Mouse (Mus musculus) stomach, embryonic 15.5 days (tissue): Measurements from ENCODE around the gene Dlx1. TPM values are rescaled to one million over a fixed set of nuclear protein-coding genes. Genes with fewer than 3 reads are reported as not detected.

Experiments used
- ATAC-seq: fragments of 200-750 bp; cut with Nextera tagmentation; 2 replicates; pipeline ENCODE4 v1.8.0; 2017; ENCODE audit warnings: low read depth, moderate number of reproducible peaks, moderate TSS enrichment; ENCODE audit not compliant: insufficient read depth, low FRiP score
- H3K27ac ChIP-seq: fragments of 300-500 bp; sonication (generic); 2 replicates; pipeline ENCODE4 v1.5.1; 2015; ENCODE audit warnings: mild to moderate bottlenecking, inconsistent platforms
- H3K27me3 ChIP-seq: fragments of 300-500 bp; sonication (generic); replicated peaks from 2 replicates; pipeline ENCODE4 v1.6.1; 2015; ENCODE audit warnings: inconsistent platforms
- H3K36me3 ChIP-seq: fragments of 300-500 bp; sonication (generic); 2 replicates; pipeline ENCODE4 v1.6.1; 2015; ENCODE audit warnings: inconsistent platforms
- H3K4me1 ChIP-seq: fragments of 300-500 bp; sonication (generic); 2 replicates; pipeline ENCODE4 v1.6.1; 2015; ENCODE audit warnings: inconsistent platforms
- H3K4me2 ChIP-seq: fragments of 300-500 bp; sonication (generic); 2 replicates; pipeline ENCODE4 v1.6.1; 2015; ENCODE audit warnings: mild to moderate bottlenecking, inconsistent platforms
- H3K4me3 ChIP-seq: fragments of 300-500 bp; sonication (generic); replicated peaks from 2 replicates; pipeline ENCODE4 v1.5.1; 2015; ENCODE audit warnings: inconsistent platforms
- H3K9ac ChIP-seq: fragments of 300-500 bp; sonication (generic); 2 replicates; pipeline ENCODE4 v1.6.1; 2015; ENCODE audit warnings: inconsistent platforms
- H3K9me3 ChIP-seq: fragments of 300-500 bp; sonication (generic); 2 replicates; pipeline ENCODE4 v1.6.1; 2016; ENCODE audit warnings: inconsistent platforms
- WGBS: fragments of 180-500 bp; shearing (Covaris S2); methylation state at CpG from one replicate; pipeline ENCODE4 v1.1.7; 2015; 5-methylcytosine and 5-hydroxymethylcytosine counted together
- polyA plus RNA-seq: library from polyadenylated mRNA; unstranded; fragments of >200 nt; fragmentation: Nextera tagmentation; extraction: Ambion mirVana; gene quantifications from 2 replicates; pipeline ENCODE4 v1.2.1, GENCODE M21; 2015

Dlx1 gene
- polyA plus RNA-seq, 1 experiment from 2014 or later: 11.3 TPM

DNA sequence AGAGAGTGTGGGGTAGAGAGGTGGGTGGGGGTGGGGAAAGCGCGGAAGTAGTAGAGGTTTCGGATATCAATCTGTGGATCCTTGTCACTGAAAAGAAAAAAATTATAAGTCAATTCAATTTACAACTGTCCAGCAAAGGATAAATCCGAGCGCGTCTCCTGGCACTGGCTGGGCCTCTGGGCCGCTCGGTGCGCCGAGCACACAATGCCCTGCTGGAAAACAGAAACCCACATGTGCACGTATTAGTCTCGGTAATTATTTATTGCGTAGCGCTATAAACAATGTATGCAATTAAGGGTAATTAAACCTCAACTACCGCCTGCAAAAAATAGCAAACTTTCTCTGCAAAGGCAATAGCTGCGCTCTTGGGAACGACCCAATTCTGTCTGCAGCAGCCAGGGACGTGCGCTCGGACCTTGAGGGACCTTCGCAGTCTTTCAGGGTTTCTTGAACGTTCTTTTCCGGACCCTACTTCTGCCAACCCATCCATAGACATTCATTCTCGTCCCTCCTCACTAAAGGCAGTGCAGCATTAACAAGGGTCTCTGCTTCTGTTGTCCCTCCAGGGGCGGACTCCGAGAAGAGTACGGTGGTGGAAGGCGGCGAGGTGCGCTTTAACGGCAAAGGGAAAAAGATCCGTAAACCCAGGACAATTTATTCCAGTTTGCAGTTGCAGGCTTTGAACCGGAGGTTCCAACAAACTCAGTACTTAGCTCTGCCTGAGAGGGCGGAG lies 2.6 kb downstream of the Dlx1 start:
- Histone ChIP-seq H3K36me3 (no peaks in the 10 kb centered on the region), H3K27me3 (peaks cover 95% of the 10 kb centered on the region), H3K4me2 (no peak overlapping the region), H3K9me3 (no peaks in the 10 kb centered on the region), H3K27ac (0 out of 2 replicates have a peak overlapping the region, but pooled peaks have one; percentile 6), H3K4me1 (peaks cover 16% of the 10 kb centered on the region), H3K4me3 (peak overlapping the region; percentile 48), H3K9ac (no peak overlapping the region)
- 1% methylated on average over 34 of the region's 34 CpGs for WGBS
- no peak for ATAC-seq

GRCm38 (mm10) chr2:71531124-71531590 lies 3.2 kb downstream of the Dlx1 start:
- H3K4me3 ChIP-seq: peak overlapping the region; percentile 48
- no peak for ATAC-seq
- 3% methylated on average over 12 of the region's 12 CpGs for WGBS

DNA sequence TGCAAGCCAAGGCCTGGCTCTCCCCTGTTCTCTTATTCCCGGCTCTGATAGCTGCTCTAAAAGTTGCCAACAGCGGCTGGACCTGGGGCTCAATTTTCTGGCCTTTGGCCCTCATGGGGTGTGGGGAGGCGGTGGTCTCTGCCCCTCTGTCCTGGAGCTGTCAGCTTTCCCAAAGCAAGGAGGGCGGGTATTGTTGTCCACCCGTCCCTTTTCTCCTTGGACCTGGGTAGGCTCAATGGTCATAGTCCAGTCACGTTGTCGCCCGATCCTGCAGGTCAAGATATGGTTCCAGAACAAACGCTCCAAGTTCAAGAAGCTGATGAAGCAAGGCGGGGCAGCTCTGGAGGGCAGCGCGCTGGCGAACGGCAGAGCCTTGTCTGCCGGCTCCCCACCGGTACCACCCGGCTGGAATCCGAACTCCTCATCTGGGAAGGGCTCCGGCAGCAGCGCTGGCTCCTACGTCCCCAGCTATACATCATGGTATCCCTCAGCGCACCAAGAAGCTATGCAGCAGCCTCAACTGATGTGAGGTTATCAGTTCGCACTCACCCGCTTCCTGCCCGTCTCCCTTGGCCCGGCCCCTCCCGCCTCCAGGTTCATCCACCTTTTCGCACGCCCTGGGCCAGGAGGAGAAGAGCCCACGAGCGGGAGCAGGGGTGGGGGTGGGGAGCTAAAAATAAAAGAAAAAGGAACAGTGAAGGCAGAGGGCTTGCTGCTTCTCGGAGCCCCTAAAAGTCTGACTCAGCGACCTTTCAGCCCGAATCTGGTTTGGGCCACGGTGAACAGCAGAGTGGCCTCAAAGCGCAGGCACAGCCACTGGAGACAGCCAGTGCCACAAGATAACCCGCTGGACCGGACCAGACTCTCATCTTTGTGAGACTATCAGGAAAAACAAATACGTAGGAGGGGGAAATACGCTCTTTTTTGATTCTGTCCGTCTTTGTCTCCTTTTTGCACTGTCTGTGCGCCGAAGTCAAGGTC lies 4.4 kb downstream of the Dlx1 start:
- WGBS: 1% methylated on average over 43 of the region's 43 CpGs
- H3K4me2 ChIP-seq: peak overlapping the region; percentile 4; the same call in 1 of the 2 replicates
- H3K9me3 ChIP-seq: no peaks in the 10 kb centered on the region
- no peak for ATAC-seq
- no peak overlapping the region for H3K9ac ChIP-seq
- H3K4me3 ChIP-seq: 0 out of 2 replicates have a peak overlapping the region, but pooled peaks have one; percentile 10
- H3K4me1 ChIP-seq: peaks cover 16% of the 10 kb centered on the region
- H3K27ac ChIP-seq: no peak overlapping the region
- H3K36me3 ChIP-seq: no peaks in the 10 kb centered on the region
- H3K27me3 ChIP-seq: peaks cover 93% of the 10 kb centered on the region

More at GRCm38 (mm10) chr2:71531124-71531590, 3.2 kb downstream of the Dlx1 start:
- Histone ChIP-seq H3K27ac (no peak overlapping the region), H3K4me2 (no peak overlapping the region), H3K4me1 (peaks cover 16% of the 10 kb centered on the region), H3K9me3 (no peaks in the 10 kb centered on the region), H3K36me3 (no peaks in the 10 kb centered on the region), H3K27me3 (peaks cover 93% of the 10 kb centered on the region), H3K9ac (no peak overlapping the region)

DNA sequence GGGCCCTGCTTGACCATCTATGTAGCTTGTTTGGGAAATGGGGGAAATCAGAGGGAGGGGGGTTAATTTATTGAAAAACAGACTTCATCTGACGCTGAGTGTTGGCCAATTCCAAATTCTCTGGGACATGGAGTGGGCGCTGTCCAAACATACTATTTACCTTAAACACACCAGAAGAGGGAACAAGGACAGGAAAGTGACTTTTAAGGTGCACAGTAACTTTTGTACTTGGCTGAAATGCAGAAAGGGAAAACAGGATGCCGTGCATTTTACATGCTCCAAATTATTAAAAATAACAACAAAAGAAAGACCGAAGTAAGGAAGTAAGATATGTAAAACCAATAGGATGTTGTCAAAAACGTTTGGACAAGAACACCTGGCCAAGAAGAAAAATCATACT lies 5.2 kb downstream of the Dlx1 start:
- H3K27me3 ChIP-seq: peaks cover 95% of the 10 kb centered on the region
- ATAC-seq: no peak
- no peak overlapping the region for H3K4me3 ChIP-seq
- 4% methylated on average over 5 of the region's 5 CpGs for WGBS
- no peak overlapping the region for H3K9ac ChIP-seq
- no peaks in the 10 kb centered on the region for H3K9me3 ChIP-seq
- no peaks in the 10 kb centered on the region for H3K36me3 ChIP-seq
- H3K27ac ChIP-seq: no peak overlapping the region
- no peak overlapping the region for H3K4me2 ChIP-seq
- H3K4me1 ChIP-seq: peaks cover 16% of the 10 kb centered on the region

DNA sequence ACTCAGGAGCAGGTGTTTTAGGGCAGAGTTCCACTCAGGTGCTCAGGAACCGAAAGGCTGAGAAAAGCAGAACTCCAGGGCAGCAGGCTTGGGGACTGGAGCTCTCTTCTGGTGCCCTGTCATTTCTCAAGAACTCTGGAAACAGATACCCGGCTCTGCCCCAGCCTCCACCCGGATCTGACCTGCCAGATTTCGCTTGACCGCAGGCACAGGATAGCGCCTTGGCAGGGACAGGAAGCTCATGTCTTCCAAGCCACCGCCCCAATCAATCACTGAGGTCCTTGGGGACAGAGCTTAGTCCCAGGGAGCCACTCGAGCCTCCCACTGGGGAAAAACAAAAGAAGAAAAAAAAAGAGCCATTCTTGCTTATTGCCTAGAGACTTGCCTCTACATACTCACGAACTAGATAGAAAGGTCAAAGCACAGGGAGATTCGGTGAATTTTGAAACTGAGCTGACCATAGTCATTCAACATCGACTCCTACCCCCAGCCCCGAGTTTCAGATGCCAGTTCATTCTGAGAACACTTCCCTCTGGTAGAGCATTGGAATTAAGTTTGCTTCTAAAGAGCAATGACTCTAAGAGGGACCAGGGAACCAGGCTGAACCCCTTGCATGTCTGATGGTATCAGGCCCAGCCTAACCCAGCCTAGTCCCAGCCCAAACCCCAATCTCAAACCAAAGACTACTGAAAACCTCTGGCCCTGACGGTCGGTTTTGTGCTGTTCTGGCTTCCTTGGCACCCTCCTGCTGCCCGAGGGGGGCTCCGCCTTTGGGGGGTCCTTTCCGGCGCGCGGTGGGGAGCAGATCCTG lies 6.5 kb downstream of the Dlx1 start:
- Histone ChIP-seq H3K9ac (no peak overlapping the region), H3K4me2 (no peak overlapping the region), H3K9me3 (no peaks in the 10 kb centered on the region), H3K27me3 (peaks cover 95% of the 10 kb centered on the region), H3K4me3 (no peak overlapping the region), H3K4me1 (peaks cover 11% of the 10 kb centered on the region), H3K27ac (no peak overlapping the region), H3K36me3 (no peaks in the 10 kb centered on the region)
- 2% methylated on average over 20 of the region's 20 CpGs for WGBS
- ATAC-seq: no peak

GRCm38 (mm10) chr2:71540611-71541417 lies 12.9 kb downstream of the Dlx1 start:
- no peak overlapping the region for H3K9ac ChIP-seq
- peak overlapping the region; percentile 36 for H3K4me2 ChIP-seq
- peaks cover 92% of the 10 kb centered on the region for H3K27me3 ChIP-seq
- peaks cover 30% of the 10 kb centered on the region for H3K4me1 ChIP-seq
- no peak overlapping the region for H3K27ac ChIP-seq
- 0 out of 2 replicates have a peak overlapping the region, but pooled peaks have one; percentile 8 for H3K4me3 ChIP-seq
- H3K9me3 ChIP-seq: no peaks in the 10 kb centered on the region
- H3K36me3 ChIP-seq: no peaks in the 10 kb centered on the region
- no peak; the same call in 1 of the 2 replicates for ATAC-seq
- WGBS: under 1% methylated on average over 48 of the region's 48 CpGs

DNA sequence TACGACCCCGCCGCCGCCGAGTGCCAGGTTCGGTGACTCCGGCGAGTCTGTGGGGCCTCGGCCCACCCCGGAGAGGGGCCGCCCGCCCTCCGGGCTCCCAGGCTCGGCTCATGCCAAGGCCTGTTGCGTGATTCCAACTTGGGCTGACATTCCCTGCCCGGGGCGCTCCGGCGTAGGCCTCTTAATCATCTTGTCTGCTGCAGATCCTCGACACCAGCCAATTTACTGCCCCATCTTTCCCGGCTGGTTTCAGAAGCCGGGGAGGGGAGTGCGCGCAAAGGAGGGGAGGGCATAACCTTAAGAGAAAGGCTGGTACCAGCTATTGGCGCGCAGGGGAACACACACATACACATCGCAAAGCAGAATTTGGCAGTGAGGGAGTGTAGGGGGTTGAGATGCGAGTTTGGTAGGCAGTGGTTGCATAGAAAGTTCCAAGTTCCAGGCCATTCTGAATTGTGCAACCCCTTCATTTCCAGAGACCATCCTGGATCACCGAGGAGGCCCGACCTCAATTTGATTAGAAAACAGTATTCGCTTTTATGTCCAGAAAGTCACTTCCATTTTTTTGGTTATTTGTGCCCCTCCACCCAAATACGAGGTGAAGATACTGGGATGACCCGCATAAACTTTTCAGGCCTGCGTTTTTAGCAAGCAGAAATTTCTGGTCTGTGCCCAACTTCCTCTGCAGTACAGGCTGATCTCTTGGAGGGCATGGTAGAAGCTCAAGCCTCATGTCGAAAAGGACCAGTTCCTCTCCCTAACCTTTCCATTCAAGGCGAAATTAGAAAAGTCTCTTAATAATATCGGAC lies 13.7 kb downstream of the Dlx1 start:
- no peak overlapping the region for H3K27ac ChIP-seq
- H3K36me3 ChIP-seq: no peaks in the 10 kb centered on the region
- H3K4me3 ChIP-seq: 0 out of 2 replicates have a peak overlapping the region, but pooled peaks have one; percentile 1
- H3K9ac ChIP-seq: no peak overlapping the region
- peaks cover 38% of the 10 kb centered on the region for H3K4me1 ChIP-seq
- WGBS: 3% methylated on average over 37 of the region's 37 CpGs
- H3K27me3 ChIP-seq: peaks cover 92% of the 10 kb centered on the region
- H3K9me3 ChIP-seq: no peaks in the 10 kb centered on the region
- no peak; the same call in 1 of the 2 replicates for ATAC-seq
- peak overlapping the region; percentile 36 for H3K4me2 ChIP-seq

GRCm38 (mm10) chr2:71542227-71542815 lies 14.4 kb downstream of the Dlx1 start:
- H3K4me2 ChIP-seq: peak overlapping the region; percentile 41; the same call in 1 of the 2 replicates
- H3K4me1 ChIP-seq: peaks cover 42% of the 10 kb centered on the region
- peaks cover 89% of the 10 kb centered on the region for H3K27me3 ChIP-seq
- no peak overlapping the region for H3K4me3 ChIP-seq
- no peak for ATAC-seq
- H3K9ac ChIP-seq: no peak overlapping the region
- no peak overlapping the region for H3K27ac ChIP-seq
- no peaks in the 10 kb centered on the region for H3K9me3 ChIP-seq
- no peaks in the 10 kb centered on the region for H3K36me3 ChIP-seq
- WGBS: 3% methylated on average over 11 of the region's 11 CpGs

GRCm38 (mm10) chr2:71542816-71543301 lies 14.9 kb downstream of the Dlx1 start:
- H3K27ac ChIP-seq: no peak overlapping the region
- H3K4me3 ChIP-seq: peak overlapping the region; percentile 23; the same call in 1 of the 2 replicates
- peaks cover 85% of the 10 kb centered on the region for H3K27me3 ChIP-seq
- ATAC-seq: peak; percentile 56
- H3K9ac ChIP-seq: no peak overlapping the region
- H3K4me1 ChIP-seq: peaks cover 42% of the 10 kb centered on the region
- no peaks in the 10 kb centered on the region for H3K9me3 ChIP-seq
- under 1% methylated on average over 23 of the region's 30 CpGs for WGBS
- no peaks in the 10 kb centered on the region for H3K36me3 ChIP-seq
- peak overlapping the region; percentile 41 for H3K4me2 ChIP-seq
